Mouse (Mus musculus) stomach, postnatal 0 days (tissue): ENCODE results near the gene Tnfsf11. TPM values are rescaled to one million over a fixed set of nuclear protein-coding genes. Genes with fewer than 3 reads are reported as not detected.

ENCODE experiments used
- ATAC-seq: fragments of 200-750 bp; cut with Nextera tagmentation; 2 replicates; pipeline ENCODE4 v1.8.0; 2017; ENCODE audit not compliant: low FRiP score, low TSS enrichment
- DNase-seq: peaks from one replicate; pipeline ENCODE4 v3.0.0-alpha.2; 2016; ENCODE audit warnings: low spot score
- H3K27ac ChIP-seq: fragments of 300-500 bp; sonication (generic); replicated peaks from 2 replicates; pipeline ENCODE4 v1.5.1; 2014; ENCODE audit warnings: mild to moderate bottlenecking, control low read depth
- H3K27me3 ChIP-seq: fragments of 300-500 bp; sonication (generic); 2 replicates; pipeline ENCODE4 v1.6.1; 2014; ENCODE audit warnings: low read length; ENCODE audit not compliant: control insufficient read depth, insufficient read depth
- H3K36me3 ChIP-seq: fragments of 300-500 bp; sonication (generic); 2 replicates; pipeline ENCODE4 v1.6.1; 2014; ENCODE audit warnings: low read length, mixed read lengths; ENCODE audit not compliant: control insufficient read depth, insufficient read depth
- H3K4me1 ChIP-seq: fragments of 300-500 bp; sonication (generic); replicated peaks from 2 replicates; pipeline ENCODE4 v1.6.1; 2014; ENCODE audit warnings: antibody characterized with exemption; ENCODE audit not compliant: control insufficient read depth, insufficient read depth
- H3K4me2 ChIP-seq: fragments of 300-500 bp; sonication (generic); replicated peaks from 2 replicates; pipeline ENCODE4 v1.6.1; 2014; ENCODE audit warnings: low read depth, mild to moderate bottlenecking, control low read depth, moderate library complexity
- H3K4me3 ChIP-seq: fragments of 300-500 bp; sonication (generic); 2 replicates; pipeline ENCODE4 v1.5.1; 2014; ENCODE audit warnings: low read depth, low read length, control low read depth
- H3K9ac ChIP-seq: fragments of 300-500 bp; sonication (generic); 2 replicates; pipeline ENCODE4 v1.6.1; 2014; ENCODE audit warnings: mild to moderate bottlenecking, low read length, control low read depth, mixed read lengths
- H3K9me3 ChIP-seq: fragments of 300-500 bp; sonication (generic); 2 replicates; pipeline ENCODE4 v1.6.1; 2016; ENCODE audit warnings: low read length; ENCODE audit not compliant: control insufficient read depth
- CTCF ChIP-seq: IDR thresholded peaks from 2 replicates; pipeline ENCODE4 v1.5.1; 2016; ENCODE audit warnings: antibody characterized with exemption, low read depth, mild to moderate bottlenecking, moderate library complexity
- EP300 ChIP-seq: optimal IDR thresholded peaks from 2 replicates; pipeline ENCODE3; 2016; ENCODE audit warnings: antibody characterized with exemption
- WGBS: fragments of 180-500 bp; shearing (Covaris S2); extraction: QIAGEN DNeasy Blood & Tissue Kit; methylation state at CpG from one replicate; pipeline ENCODE4 v1.1.7; 2014; 5-methylcytosine and 5-hydroxymethylcytosine counted together
- polyA plus RNA-seq: library from polyadenylated mRNA; unstranded; fragments of >200 nt; fragmentation: Nextera tagmentation; extraction: Ambion mirVana; gene quantifications from 2 replicates; pipeline ENCODE4 v1.2.1, GENCODE M21; 2015

The Tnfsf11 gene
- polyA plus RNA-seq, 1 experiment from 2014 or later = not detected

DNA sequence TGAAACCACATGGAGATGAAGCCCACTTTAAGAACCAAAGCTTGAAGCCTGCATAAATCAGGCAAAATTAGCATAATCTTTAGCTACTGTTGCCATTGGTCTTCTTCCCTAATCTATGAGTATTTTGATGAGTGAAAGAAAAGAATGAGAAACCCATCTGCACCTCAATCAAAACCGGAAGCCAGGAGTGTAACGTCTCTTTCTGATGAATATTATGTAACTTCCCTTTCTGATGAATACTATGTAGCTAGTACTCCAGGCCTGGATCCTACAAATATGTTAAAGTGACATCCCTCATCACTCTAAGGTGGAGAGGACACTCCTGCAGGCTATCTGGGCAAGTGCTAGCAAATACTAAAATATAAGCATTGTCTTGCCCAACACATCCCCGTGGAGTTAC, 6.9 kb downstream of the Tnfsf11 start:
- no peak overlapping the region for H3K27ac ChIP-seq
- TF ChIP-seq EP300 (no peak), CTCF (no peak)
- H3K9me3 ChIP-seq = no peaks in the 10 kb centered on the region
- H3K4me1 ChIP-seq = no peaks in the 10 kb centered on the region
- H3K9ac ChIP-seq = no peak overlapping the region
- ATAC-seq (no peak), DNase-seq (no peak)
- H3K27me3 ChIP-seq = no peaks in the 10 kb centered on the region
- H3K36me3 ChIP-seq = no peaks in the 10 kb centered on the region
- 87% methylated on average over 3 of the region's 3 CpGs for WGBS
- no peak overlapping the region for H3K4me2 ChIP-seq
- H3K4me3 ChIP-seq = no peak overlapping the region

DNA sequence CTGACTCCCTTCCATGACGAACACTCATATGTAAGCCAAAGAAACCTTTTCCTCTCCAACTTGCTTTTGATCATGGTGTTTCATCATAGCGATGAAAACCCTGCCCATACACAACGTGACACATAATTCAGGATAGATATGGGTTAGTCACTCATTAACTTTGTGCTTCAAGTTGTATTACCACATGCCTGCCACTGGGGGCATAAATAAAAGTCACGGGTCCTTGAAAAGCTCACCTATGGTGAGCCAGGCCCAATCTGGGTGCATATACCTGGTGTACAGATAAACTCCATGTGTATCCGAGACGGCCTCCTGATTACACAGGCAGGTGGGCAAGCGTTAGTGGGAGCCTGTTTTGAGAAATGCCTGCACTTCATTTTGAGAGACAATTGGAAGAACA, 15.2 kb downstream of the Tnfsf11 start:
- no peak for TF ChIP-seq EP300
- peak; percentile 49 for TF ChIP-seq CTCF
- no peaks in the 10 kb centered on the region for H3K4me1 ChIP-seq
- no peak overlapping the region for H3K4me2 ChIP-seq
- 80% methylated on average over 7 of the region's 7 CpGs for WGBS
- no peak for DNase-seq
- no peak overlapping the region for H3K4me3 ChIP-seq
- H3K36me3 ChIP-seq = no peaks in the 10 kb centered on the region
- H3K9me3 ChIP-seq = no peaks in the 10 kb centered on the region
- no peak overlapping the region for H3K9ac ChIP-seq
- H3K27me3 ChIP-seq = no peaks in the 10 kb centered on the region
- no peak overlapping the region for H3K27ac ChIP-seq
- ATAC-seq = peak; percentile 40; the same call in 1 of the 2 replicates

DNA sequence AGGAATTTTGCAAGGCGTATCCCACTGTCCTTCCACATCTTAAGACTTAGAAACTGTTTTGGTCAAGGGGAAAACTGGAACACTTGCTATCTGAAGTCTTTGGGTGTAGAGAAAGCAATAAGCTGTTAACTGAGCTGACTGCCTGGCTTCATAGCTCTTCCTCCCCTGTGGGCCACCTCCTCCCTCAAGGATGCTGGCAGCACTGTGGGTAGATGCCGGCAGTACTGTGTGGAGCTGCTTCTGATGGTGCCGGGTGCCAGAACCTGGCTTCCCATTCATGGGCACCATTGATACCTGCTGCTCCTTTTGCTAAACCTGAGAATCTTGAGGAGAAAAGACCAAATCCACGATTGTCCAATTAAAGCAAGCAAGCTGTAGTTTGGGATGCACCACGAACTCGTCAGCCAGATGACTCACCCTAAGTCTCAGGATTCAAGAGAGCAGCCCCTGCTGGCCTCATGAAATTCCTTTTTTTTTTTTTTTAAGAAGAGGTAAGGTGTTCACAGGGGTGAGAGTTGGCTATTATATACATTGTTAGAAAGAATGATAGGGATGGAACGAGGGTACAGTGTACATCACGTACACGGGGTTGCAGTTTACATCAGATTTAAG, 17.8 kb downstream of the Tnfsf11 start:
- 73% methylated on average over 9 of the region's 9 CpGs for WGBS
- Histone ChIP-seq H3K27me3 (no peaks in the 10 kb centered on the region), H3K27ac (no peak overlapping the region), H3K4me3 (no peak overlapping the region), H3K9me3 (no peaks in the 10 kb centered on the region), H3K4me2 (no peak overlapping the region), H3K36me3 (no peaks in the 10 kb centered on the region), H3K9ac (no peak overlapping the region), H3K4me1 (no peaks in the 10 kb centered on the region)
- TF ChIP-seq EP300 (no peak), CTCF (no peak)
- ATAC-seq = no peak
- no peak for DNase-seq

DNA sequence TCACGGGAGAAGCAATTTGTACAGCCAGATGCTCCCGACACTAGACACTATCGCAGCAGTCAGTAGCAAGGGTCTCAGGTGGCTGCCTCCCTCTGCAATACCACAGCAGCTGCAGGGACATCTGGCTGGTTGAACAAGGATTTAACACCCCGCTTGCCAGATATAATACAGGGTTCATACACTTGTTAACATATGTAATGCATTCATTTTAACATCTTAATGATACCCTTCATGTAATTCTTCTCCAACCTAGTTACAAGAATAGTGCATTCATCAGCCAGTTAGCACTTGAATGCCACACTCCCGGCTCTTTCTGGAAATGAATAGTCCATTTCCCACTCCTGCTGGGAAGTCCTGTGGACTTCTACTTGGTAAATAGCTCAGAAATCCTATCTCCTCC, 18.9 kb downstream of the Tnfsf11 start:
- ATAC-seq (no peak), DNase-seq (no peak)
- Histone ChIP-seq H3K27me3 (no peaks in the 10 kb centered on the region), H3K4me2 (no peak overlapping the region), H3K9me3 (no peaks in the 10 kb centered on the region), H3K9ac (no peak overlapping the region), H3K4me3 (no peak overlapping the region), H3K27ac (no peak overlapping the region), H3K4me1 (no peaks in the 10 kb centered on the region), H3K36me3 (no peaks in the 10 kb centered on the region)
- WGBS = 53% methylated on average over 5 of the region's 5 CpGs
- TF ChIP-seq EP300 (no peak), CTCF (no peak)

DNA sequence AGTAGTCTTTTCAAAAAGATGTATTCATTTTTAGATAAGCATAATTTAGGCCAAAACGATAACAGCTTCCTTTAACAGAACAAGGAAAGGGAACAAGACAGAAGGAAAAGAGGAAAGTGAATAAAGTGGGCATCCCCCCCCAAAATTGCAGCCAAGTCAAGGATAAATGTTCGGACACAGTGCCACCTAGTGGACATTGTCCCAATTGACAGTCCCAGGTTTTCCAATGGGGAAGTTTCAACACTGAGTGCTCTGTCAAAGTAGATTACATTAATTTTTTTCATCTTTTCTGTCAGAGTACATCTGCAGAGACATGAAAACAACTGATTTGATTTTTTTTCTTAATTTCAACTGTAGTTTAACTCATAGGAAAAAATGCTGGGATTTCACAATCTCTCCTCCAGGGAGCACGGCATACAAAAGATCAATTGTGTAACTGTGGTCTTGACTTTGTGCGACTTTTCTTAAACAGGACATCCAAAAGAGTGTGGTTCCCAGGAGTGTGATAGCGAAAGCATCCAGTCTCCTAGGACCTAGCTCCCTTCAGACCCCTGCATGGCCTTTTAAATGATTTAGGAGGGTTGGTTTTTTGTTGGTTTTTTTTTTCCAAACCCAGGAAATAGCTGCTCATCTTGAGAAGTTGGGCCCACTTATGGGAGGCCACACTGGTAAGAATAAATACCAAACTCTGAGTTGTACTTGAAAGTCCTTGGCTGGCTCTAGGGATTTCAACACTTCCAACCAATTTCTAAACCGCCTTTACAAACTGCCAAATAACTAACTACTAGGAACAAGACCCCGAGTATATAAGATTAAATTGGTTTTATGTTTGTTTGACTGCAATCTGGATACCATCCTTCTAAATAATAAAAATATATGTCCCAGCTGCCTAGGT, 19.7 kb downstream of the Tnfsf11 start:
- H3K9ac ChIP-seq = no peak overlapping the region
- DNase-seq (peak; percentile 42), ATAC-seq (no peak)
- peak; percentile 86 for TF ChIP-seq CTCF
- TF ChIP-seq EP300 = no peak
- no peak overlapping the region for H3K4me3 ChIP-seq
- H3K36me3 ChIP-seq = no peaks in the 10 kb centered on the region
- no peaks in the 10 kb centered on the region for H3K9me3 ChIP-seq
- H3K4me2 ChIP-seq = no peak overlapping the region
- 47% methylated on average over 7 of the region's 7 CpGs for WGBS
- H3K27ac ChIP-seq = no peak overlapping the region
- H3K27me3 ChIP-seq = no peaks in the 10 kb centered on the region
- H3K4me1 ChIP-seq = no peaks in the 10 kb centered on the region

GRCm38 (mm10) chr14:78286011-78286548, 21.8 kb downstream of the Tnfsf11 start:
- Histone ChIP-seq H3K36me3 (no peaks in the 10 kb centered on the region), H3K9me3 (no peaks in the 10 kb centered on the region), H3K4me1 (no peaks in the 10 kb centered on the region), H3K27me3 (no peaks in the 10 kb centered on the region), H3K9ac (no peak overlapping the region), H3K4me2 (no peak overlapping the region), H3K27ac (no peak overlapping the region), H3K4me3 (no peak overlapping the region)
- TF ChIP-seq EP300 (no peak), CTCF (no peak)
- WGBS = 57% methylated on average over 5 of the region's 5 CpGs
- DNase-seq (no peak), ATAC-seq (no peak)
